Mouse (Mus musculus) liver, embryonic 13.5 days (tissue): ENCODE data around the gene Speg. TPM values are rescaled to one million over a fixed set of nuclear protein-coding genes. Genes with fewer than 3 reads are reported as not detected.

Source experiments
- ATAC-seq: fragments of 200-750 bp; cut with Nextera tagmentation; 2 replicates; pipeline ENCODE4 v1.8.0; 2017; ENCODE audit warnings: low read depth, mild to moderate bottlenecking, moderate number of reproducible peaks, moderate library complexity
- DNase-seq: peaks from one replicate; pipeline ENCODE4 v3.0.0; 2022
- H3K27ac ChIP-seq: fragments of 300-500 bp; sonication (generic); 2 replicates; pipeline ENCODE4 v1.5.1; 2015; ENCODE audit warnings: moderate library complexity, mild to moderate bottlenecking, inconsistent platforms
- H3K27me3 ChIP-seq: fragments of 300-500 bp; sonication (generic); 2 replicates; pipeline ENCODE4 v1.6.1; 2015; ENCODE audit warnings: mild to moderate bottlenecking, inconsistent platforms
- H3K36me3 ChIP-seq: fragments of 300-500 bp; sonication (generic); 2 replicates; pipeline ENCODE4 v1.6.1; 2015; ENCODE audit warnings: mild to moderate bottlenecking, inconsistent platforms
- H3K4me1 ChIP-seq: fragments of 300-500 bp; sonication (generic); replicated peaks from 2 replicates; pipeline ENCODE4 v1.6.1; 2015; ENCODE audit warnings: inconsistent platforms
- H3K4me2 ChIP-seq: fragments of 300-500 bp; sonication (generic); 2 replicates; pipeline ENCODE4 v1.6.1; 2015; ENCODE audit warnings: inconsistent platforms, mild to moderate bottlenecking, moderate library complexity
- H3K4me3 ChIP-seq: fragments of 300-500 bp; sonication (generic); replicated peaks from 2 replicates; pipeline ENCODE4 v1.5.1; 2015; ENCODE audit warnings: mild to moderate bottlenecking, inconsistent platforms
- H3K9ac ChIP-seq: fragments of 300-500 bp; sonication (generic); 2 replicates; pipeline ENCODE4 v1.6.1; 2015; ENCODE audit warnings: mild to moderate bottlenecking, inconsistent platforms
- H3K9me3 ChIP-seq: fragments of 300-500 bp; sonication (generic); replicated peaks from 2 replicates; pipeline ENCODE4 v1.6.1; 2016; ENCODE audit warnings: inconsistent platforms
- WGBS: fragments of 180-500 bp; shearing (Covaris S2); methylation state at CpG from one replicate; pipeline ENCODE4 v1.1.7; 2015; ENCODE audit not compliant: insufficient replicate concordance; 5-methylcytosine and 5-hydroxymethylcytosine counted together
- polyA plus RNA-seq: library from polyadenylated mRNA; unstranded; fragments of >200 nt; fragmentation: Nextera tagmentation; extraction: Ambion mirVana; gene quantifications from 2 replicates; pipeline ENCODE4 v1.2.1, GENCODE M21; 2015

The Speg gene
- polyA plus RNA-seq, 1 experiment from 2014 or later, result 10.7 TPM

DNA sequence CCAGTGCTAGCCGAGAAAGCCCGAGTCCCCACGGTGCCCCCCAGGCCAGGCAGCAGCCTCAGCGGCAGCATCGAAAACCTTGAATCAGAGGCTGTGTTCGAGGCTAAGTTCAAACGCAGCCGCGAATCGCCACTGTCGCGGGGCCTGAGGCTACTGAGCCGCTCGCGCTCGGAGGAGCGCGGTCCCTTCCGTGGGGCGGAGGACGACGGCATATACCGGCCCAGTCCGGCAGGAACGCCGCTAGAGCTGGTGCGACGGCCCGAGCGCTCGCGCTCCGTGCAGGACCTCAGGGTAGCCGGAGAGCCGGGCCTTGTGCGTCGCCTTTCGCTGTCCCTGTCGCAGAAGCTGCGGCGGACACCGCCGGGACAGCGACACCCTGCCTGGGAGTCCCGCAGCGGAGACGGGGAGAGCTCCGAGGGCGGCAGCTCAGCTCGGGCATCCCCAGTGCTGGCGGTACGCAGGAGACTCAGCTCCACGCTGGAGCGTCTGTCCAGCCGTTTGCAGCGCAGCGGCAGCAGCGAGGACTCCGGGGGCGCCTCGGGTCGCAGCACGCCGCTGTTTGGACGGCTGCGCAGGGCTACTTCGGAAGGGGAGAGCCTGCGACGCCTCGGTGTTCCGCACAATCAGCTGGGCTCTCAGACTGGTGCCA is 47.9 kb downstream of the Speg start:
- Histone ChIP-seq H3K36me3 (no peaks in the 10 kb centered on the region), H3K9me3 (no peaks in the 10 kb centered on the region), H3K27ac (no peak overlapping the region), H3K4me3 (peak overlapping the region; percentile 32), H3K4me1 (peaks cover 25% of the 10 kb centered on the region; the same call in 1 of the 2 replicates), H3K4me2 (peak overlapping the region; percentile 52), H3K9ac (no peak overlapping the region), H3K27me3 (peaks cover 78% of the 10 kb centered on the region)
- 2% methylated on average over 71 of the region's 71 CpGs for WGBS
- ATAC-seq (0 out of 2 replicates have a peak, but pooled peaks have one; percentile 32), DNase-seq (no peak)

DNA sequence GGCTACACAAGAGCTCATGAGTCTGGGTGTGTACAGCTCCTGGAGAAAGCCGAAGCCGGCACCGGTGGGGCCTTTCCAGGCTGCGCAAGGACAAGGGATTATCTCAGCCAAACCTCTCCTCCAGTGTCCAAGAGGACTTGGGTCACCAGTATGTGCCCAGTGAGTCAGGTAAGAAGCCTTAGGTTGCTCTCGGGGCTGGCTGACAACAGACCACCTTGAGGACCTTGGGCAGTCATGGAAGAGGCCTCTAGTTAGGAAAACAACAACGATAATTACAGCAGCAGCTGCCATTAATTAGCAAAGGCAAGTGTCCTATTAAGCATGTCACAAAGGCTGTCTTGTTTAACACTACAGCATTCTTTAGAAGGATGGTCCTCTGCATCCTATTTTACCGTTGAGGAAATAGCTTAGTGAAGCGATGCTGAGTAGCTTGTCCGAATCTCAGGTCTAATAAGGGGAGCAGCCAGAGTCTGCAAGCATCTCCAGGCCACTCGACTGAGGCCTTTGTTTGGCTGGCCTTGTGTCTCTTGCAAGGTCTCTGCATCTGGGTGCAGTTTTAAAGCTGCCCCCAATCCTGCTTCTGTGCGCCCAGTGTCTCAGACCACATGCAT is 48.8 kb downstream of the Speg start:
- no peaks in the 10 kb centered on the region for H3K36me3 ChIP-seq
- peaks cover 77% of the 10 kb centered on the region for H3K27me3 ChIP-seq
- no peak overlapping the region for H3K4me2 ChIP-seq
- ATAC-seq (no peak), DNase-seq (no peak)
- no peak overlapping the region for H3K4me3 ChIP-seq
- 64% methylated on average over 11 of the region's 11 CpGs for WGBS
- peaks cover 25% of the 10 kb centered on the region; the same call in 1 of the 2 replicates for H3K4me1 ChIP-seq
- H3K9me3 ChIP-seq, result no peaks in the 10 kb centered on the region
- no peak overlapping the region for H3K27ac ChIP-seq
- no peak overlapping the region for H3K9ac ChIP-seq

DNA sequence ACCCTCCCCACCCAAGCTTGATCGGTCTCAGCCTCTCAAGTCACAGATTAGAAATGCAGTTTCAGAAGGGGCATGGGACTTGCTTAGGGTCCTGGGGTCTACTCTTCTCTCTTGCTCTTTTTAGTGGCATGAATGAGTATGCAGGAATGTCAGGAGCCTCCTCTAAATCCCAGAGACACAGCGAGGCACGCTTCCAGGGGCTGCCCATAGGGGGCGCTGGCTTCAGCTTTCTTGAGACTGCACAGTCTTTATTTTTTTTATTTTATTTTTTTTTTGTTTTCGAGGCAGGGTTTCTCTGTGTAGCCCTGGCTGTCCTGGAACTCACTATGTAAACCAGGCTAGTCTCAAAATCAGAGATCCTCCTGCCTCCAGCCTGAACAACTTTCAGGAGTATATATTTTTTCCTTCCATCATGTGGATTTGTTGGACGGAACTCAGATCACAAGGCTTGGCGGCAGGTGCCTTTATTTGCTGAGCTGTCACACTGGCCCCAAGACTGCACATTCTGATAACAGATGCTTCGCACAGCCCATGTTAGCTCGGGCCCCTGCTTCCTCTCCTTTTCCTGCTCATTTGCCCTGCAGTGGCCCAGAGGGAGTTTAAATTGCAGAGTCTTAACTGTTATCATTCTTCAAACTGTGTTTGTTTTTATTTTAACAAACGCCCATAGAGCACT is 50.8 kb downstream of the Speg start:
- Histone ChIP-seq H3K36me3 (no peaks in the 10 kb centered on the region), H3K27me3 (peaks cover 75% of the 10 kb centered on the region), H3K4me2 (no peak overlapping the region), H3K4me1 (peaks cover 25% of the 10 kb centered on the region; the same call in 1 of the 2 replicates), H3K4me3 (no peak overlapping the region), H3K9ac (no peak overlapping the region), H3K27ac (no peak overlapping the region), H3K9me3 (no peaks in the 10 kb centered on the region)
- ATAC-seq (no peak), DNase-seq (peak; percentile 36)
- WGBS, result 11% methylated on average over 10 of the region's 10 CpGs

DNA sequence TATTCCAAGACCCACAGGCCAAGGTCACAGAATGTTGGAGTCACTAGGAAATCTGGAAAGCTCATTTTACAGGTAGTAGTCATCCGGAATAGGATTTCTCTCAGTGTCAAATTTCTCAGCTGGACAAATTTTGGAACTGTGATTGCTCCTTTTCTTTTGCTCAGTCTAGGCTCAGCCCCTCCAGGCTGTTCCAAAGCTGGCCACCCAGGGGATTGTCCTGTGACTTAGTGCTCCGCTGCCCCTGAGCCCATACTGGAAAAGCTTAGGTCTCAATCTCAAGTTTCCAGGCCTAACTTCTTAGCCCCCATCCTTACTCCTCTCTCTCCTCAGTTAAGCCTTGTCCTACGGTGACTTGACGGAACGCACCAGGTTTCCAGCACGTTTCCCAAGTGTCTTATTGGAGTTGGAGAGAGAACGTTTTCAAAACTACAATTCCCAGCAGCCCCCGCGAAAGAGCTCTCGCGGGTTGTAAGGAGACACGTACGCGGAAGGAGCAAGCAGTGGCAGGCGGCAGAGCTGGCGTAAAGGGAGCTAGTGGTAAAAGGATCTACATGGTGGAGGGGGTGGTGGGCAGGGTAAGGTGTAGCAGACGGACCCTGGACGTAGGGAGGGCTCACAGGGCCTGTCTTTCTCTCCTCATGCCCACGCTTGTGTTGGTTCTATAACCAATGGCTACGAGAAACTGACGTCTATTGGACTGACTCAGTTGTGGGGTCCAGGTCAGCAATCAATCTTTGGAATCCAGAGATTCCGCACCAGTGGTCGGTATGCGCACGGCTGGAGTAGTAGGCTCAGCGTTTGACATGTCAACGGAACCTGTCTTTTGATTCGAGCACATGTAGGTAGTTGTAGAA is 60.6 kb downstream of the Speg start, which contains the start of gene Gmppa:
Gmppa (plus strand) TSS at position 456 of the 854 bp plus-strand sequence.
- H3K36me3 ChIP-seq, result peaks cover 9% of the 10 kb centered on the region
- no peaks in the 10 kb centered on the region for H3K9me3 ChIP-seq
- DNase-seq (peak; percentile 62), ATAC-seq (peak; percentile 79)
- H3K4me3 ChIP-seq, result peak within 1 kb of the TSS; percentile 70
- peak within 1 kb of the TSS; percentile 75 for H3K4me2 ChIP-seq
- 7% methylated on average over 28 of the region's 28 CpGs for WGBS
- peak within 1 kb of the TSS; percentile 50 for H3K27ac ChIP-seq
- H3K27me3 ChIP-seq, result peaks cover 27% of the 10 kb centered on the region
- H3K9ac ChIP-seq, result peak within 1 kb of the TSS; percentile 77
- H3K4me1 ChIP-seq, result peaks cover 20% of the 10 kb centered on the region

DNA sequence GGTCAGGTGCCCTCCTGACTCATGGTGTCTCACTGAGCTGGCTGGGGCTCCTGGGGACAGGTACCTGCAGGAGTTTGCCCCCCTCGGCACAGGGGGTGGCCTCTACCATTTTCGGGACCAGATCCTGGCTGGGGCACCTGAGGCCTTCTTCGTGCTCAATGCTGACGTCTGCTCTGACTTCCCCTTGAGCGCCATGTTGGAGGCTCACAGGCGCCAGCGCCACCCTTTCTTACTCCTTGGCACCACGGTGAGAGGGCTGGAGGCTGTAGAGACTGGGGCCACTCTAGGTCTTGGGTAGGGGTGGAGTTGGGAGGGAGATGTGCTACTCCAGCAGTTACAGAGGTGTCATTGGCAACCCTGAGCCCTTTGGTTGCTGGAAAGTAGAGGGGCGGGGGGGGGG is 63.7 kb downstream of the Speg start:
- DNase-seq, result no peak
- Histone ChIP-seq H3K4me2 (no peak overlapping the region), H3K9ac (no peak overlapping the region), H3K4me3 (no peak overlapping the region), H3K27me3 (no peaks in the 10 kb centered on the region), H3K4me1 (peaks cover 26% of the 10 kb centered on the region), H3K9me3 (no peaks in the 10 kb centered on the region), H3K36me3 (peaks cover 16% of the 10 kb centered on the region), H3K27ac (no peak overlapping the region)
- ATAC-seq, result no peak
- 78% methylated on average over 8 of the region's 9 CpGs for WGBS

DNA sequence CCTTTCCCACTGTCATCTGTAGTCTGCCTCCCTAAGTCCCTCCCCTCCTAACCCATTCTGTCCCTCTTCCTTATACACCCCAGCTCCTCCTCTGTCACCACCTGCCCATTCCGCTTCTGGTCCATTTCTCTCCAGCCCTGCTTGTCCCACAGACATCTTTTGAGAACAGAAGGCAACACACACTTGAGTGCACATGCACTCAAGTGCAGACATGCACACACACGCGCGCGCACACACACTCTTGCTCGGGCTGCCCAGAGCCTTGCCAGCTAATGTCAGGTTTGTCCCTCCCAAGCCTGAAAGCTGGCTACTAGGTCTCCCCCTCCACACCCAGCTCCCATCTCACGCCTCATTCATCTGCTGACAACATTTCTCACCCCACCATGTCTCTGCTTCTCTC is 65.6 kb downstream of the Speg start:
- H3K4me1 ChIP-seq, result peaks cover 40% of the 10 kb centered on the region
- H3K36me3 ChIP-seq, result peaks cover 16% of the 10 kb centered on the region

DNA sequence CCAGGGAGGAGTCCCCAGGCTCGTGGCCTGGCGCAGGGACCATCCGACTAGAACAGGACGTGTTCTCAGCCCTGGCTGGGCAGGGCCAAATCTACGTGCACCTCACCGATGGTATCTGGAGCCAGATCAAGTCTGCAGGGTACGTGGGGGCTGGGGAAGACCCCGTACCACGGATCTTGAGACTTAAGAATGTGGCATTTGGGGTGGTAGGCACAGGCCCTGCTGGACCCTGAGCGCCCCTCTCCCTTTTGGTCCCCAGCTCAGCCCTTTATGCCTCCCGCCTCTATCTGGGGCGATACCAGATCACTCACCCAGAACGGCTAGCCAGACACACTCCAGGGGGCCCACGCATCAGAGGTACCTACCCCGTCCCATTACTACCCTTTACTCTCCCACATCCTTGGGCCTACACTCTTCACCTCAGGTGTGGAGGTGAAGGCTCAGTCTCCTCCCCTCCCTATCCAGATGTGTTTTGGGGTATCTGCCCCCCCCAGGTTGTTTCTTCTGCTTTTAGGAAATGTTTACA is 66.4 kb downstream of the Speg start:
- H3K9ac ChIP-seq, result no peak overlapping the region
- no peak overlapping the region for H3K4me3 ChIP-seq
- H3K4me2 ChIP-seq, result no peak overlapping the region
- peaks cover 18% of the 10 kb centered on the region for H3K27me3 ChIP-seq
- DNase-seq, result no peak
- peaks cover 43% of the 10 kb centered on the region for H3K4me1 ChIP-seq
- 81% methylated on average over 15 of the region's 15 CpGs for WGBS
- H3K9me3 ChIP-seq, result no peaks in the 10 kb centered on the region
- no peak overlapping the region for H3K27ac ChIP-seq
- H3K36me3 ChIP-seq, result peaks cover 16% of the 10 kb centered on the region
- no peak for ATAC-seq

More for the DNA sequence above, 65.6 kb downstream of the Speg start:
- Histone ChIP-seq H3K4me3 (no peak overlapping the region), H3K27ac (no peak overlapping the region), H3K4me2 (no peak overlapping the region), H3K9ac (no peak overlapping the region), H3K27me3 (peaks cover 11% of the 10 kb centered on the region; the same call in 1 of the 2 replicates), H3K9me3 (no peaks in the 10 kb centered on the region)
- DNase-seq, result no peak
- ATAC-seq, result no peak
- WGBS, result 87% methylated on average over 7 of the region's 7 CpGs

DNA sequence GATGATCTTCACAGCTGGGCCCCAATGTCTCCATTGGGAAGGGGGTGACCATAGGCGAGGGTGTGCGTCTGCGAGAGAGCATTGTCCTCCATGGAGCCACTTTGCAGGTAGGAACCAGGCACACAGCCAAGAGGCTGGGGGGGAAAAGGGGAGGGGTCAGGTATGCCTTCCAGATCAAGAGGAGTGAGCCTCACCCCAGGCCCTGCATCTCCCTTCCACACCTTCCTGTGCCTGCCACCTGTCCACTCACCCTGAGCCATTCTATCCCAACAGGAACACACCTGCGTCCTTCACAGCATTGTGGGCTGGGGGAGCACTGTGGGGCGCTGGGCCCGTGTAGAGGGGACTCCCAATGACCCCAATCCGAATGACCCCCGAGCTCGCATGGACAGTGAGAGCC is 67.1 kb downstream of the Speg start:
- no peak for DNase-seq
- H3K9me3 ChIP-seq, result no peaks in the 10 kb centered on the region
- peaks cover 25% of the 10 kb centered on the region for H3K27me3 ChIP-seq
- no peak overlapping the region for H3K4me2 ChIP-seq
- H3K36me3 ChIP-seq, result peaks cover 16% of the 10 kb centered on the region
- 75% methylated on average over 9 of the region's 9 CpGs for WGBS
- H3K4me1 ChIP-seq, result peaks cover 43% of the 10 kb centered on the region
- no peak overlapping the region for H3K4me3 ChIP-seq
- no peak overlapping the region for H3K9ac ChIP-seq
- H3K27ac ChIP-seq, result no peak overlapping the region
- no peak for ATAC-seq

DNA sequence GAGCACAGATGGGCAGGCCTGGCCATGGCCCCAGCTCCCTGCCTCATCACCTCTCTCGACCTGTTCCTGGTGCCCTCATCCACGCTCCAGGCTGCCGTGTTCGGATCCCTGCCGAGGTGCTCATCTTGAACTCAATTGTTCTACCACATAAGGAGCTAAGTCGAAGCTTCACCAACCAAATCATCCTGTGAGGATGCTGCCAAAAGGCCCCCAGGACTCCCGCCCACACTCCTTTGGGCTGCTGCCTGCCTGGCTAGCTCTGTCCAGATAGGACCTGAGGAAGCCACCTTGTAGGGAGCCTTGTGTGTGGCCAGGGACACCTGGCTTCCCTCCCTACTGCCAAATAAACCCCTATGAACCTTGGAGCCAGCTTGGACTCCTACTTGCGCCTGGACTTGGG is 67.7 kb downstream of the Speg start:
- Histone ChIP-seq H3K27me3 (peaks cover 31% of the 10 kb centered on the region), H3K9ac (no peak overlapping the region), H3K36me3 (peaks cover 16% of the 10 kb centered on the region), H3K4me2 (no peak overlapping the region), H3K4me1 (peaks cover 45% of the 10 kb centered on the region), H3K4me3 (no peak overlapping the region), H3K9me3 (no peaks in the 10 kb centered on the region), H3K27ac (no peak overlapping the region)
- WGBS, result 68% methylated on average over 8 of the region's 8 CpGs
- DNase-seq (no peak), ATAC-seq (no peak)

DNA sequence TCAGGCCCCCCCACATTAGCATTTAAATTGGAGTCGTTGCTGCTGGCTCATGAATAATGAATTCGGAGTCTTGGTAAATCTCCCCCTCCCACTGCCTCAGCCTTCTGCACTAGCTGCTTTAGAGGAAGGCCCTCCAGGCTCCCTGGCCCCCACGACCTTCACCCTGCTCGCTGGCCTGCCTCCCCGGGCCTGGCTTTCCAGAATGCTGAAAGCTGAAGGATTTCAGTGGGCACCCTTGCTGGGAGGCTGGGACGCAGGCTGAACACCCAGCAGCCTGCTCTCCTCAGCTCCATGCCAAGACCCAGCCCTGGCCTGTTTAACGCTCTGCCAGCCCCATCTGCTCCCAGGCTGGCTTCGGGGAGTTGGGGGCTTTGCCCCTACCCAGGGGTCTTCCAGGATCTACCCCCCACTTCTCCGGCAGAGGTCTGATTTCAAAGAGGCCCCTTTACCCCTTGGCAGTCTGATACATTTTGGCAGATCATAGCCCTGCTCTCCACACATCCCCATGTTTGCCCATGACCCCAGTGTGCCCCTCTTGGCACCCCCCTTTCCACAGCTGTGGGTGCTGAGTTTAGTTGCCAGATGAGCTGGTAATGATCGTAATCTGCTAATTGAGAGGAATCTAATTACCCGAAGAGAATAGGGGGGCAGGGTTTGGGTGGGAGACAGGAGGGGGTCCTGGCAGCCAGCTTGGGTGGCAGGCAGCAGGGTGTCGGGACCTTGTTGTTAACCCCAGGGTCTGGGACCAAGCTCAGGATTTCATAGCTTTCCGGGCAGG is 68.3 kb downstream of the Speg start:
- Histone ChIP-seq H3K36me3 (peaks cover 16% of the 10 kb centered on the region), H3K9me3 (no peaks in the 10 kb centered on the region), H3K27me3 (peaks cover 37% of the 10 kb centered on the region), H3K4me1 (peaks cover 51% of the 10 kb centered on the region), H3K27ac (no peak overlapping the region), H3K4me2 (no peak overlapping the region), H3K4me3 (no peak overlapping the region), H3K9ac (no peak overlapping the region)
- no peak for ATAC-seq
- DNase-seq, result no peak
- WGBS, result 57% methylated on average over 13 of the region's 13 CpGs
